Mouse (Mus musculus) small intestine, adult 2 months (tissue): ENCODE data around the gene Cables2. TPM values are rescaled to one million over a fixed set of nuclear protein-coding genes. Genes with fewer than 3 reads are reported as not detected.

Experiments used
- H3K27ac ChIP-seq: fragments of 200-500 bp; 2 replicates; pipeline ENCODE4 v1.5.1; 2012; ENCODE audit warnings: low read depth, low read length, control low read depth, inconsistent platforms; ENCODE audit not compliant: insufficient read depth
- H3K27me3 ChIP-seq: fragments of 200-500 bp; 2 replicates; pipeline ENCODE4 v1.6.1; 2012; ENCODE audit warnings: mild to moderate bottlenecking, moderate library complexity, low read length, inconsistent platforms; ENCODE audit not compliant: control insufficient read depth, insufficient read depth
- H3K36me3 ChIP-seq: fragments of 200-500 bp; 2 replicates; pipeline ENCODE4 v1.6.1; 2012; ENCODE audit warnings: mild to moderate bottlenecking, low read length, control low read depth, inconsistent platforms; ENCODE audit not compliant: control insufficient read depth, insufficient read depth
- H3K4me1 ChIP-seq: fragments of 200-500 bp; 2 replicates; pipeline ENCODE4 v1.6.1; 2012; ENCODE audit warnings: low read length, inconsistent platforms, mixed read lengths; ENCODE audit not compliant: control insufficient read depth, insufficient read depth, insufficient read length
- H3K4me3 ChIP-seq: fragments of 200-500 bp; 2 replicates; pipeline ENCODE4 v1.5.1; 2012; ENCODE audit warnings: low read depth, mild to moderate bottlenecking, control low read depth, inconsistent platforms, low read length, moderate library complexity
- CTCF ChIP-seq: fragments of 200-500 bp; IDR thresholded peaks from 2 replicates; pipeline ENCODE4 v1.5.1; 2012; ENCODE audit warnings: low read depth, mild to moderate bottlenecking, control low read depth, inconsistent platforms, low read length, moderate library complexity, mixed read lengths; ENCODE audit not compliant: insufficient replicate concordance, insufficient read length; ENCODE audit errors: extremely low read depth
- POLR2A ChIP-seq: fragments of 200-500 bp; IDR thresholded peaks from 2 replicates; pipeline ENCODE4 v1.6.1; 2012; ENCODE audit warnings: low read depth, mild to moderate bottlenecking, control low read depth, inconsistent platforms, low read length, moderate library complexity
- WGBS: fragments of 180-500 bp; shearing (Covaris S2); methylation state at CpG from one replicate; pipeline ENCODE4 v1.1.7; 2018; 5-methylcytosine and 5-hydroxymethylcytosine counted together
- polyA plus RNA-seq: library from polyadenylated mRNA; depleted of rRNA; stranded (reverse); fragments of >200 nt; gene quantifications from 2 replicates; pipeline ENCODE4 v1.2.3, GENCODE M21; 2012

Cables2 gene
- polyA plus RNA-seq, 1 experiment = 32.0 TPM

- Histone ChIP-seq H3K36me3 (no peaks in the 10 kb centered on the region), H3K27me3 (no peaks in the 10 kb centered on the region), H3K4me1 (peaks cover 2% of the 10 kb centered on the region; the same call in 1 of the 2 replicates), H3K27ac (no peak overlapping the region), H3K4me3 (no peak overlapping the region)
- no peak for TF ChIP-seq POLR2A
- no peak for TF ChIP-seq CTCF
- 72% methylated on average over 4 of the region's 4 CpGs for WGBS
Measured at GRCm38 (mm10) chr2:180243108-180243507, 30.2 kb downstream of the Cables2 start.

GRCm38 (mm10) chr2:180238591-180238990 is 34.7 kb downstream of the Cables2 start:
- Histone ChIP-seq H3K27ac (no peak overlapping the region), H3K4me1 (peaks cover 2% of the 10 kb centered on the region), H3K4me3 (no peak overlapping the region), H3K27me3 (no peaks in the 10 kb centered on the region), H3K36me3 (no peaks in the 10 kb centered on the region)
- TF ChIP-seq CTCF (no peak), POLR2A (no peak)
- WGBS = 58% methylated on average over 5 of the region's 5 CpGs

- no peak overlapping the region for H3K4me3 ChIP-seq
- peaks cover 2% of the 10 kb centered on the region for H3K4me1 ChIP-seq
- H3K27me3 ChIP-seq = no peaks in the 10 kb centered on the region
- no peaks in the 10 kb centered on the region for H3K36me3 ChIP-seq
- WGBS = 73% methylated on average over 7 of the region's 7 CpGs
- no peak overlapping the region for H3K27ac ChIP-seq
- no peak for TF ChIP-seq CTCF
- TF ChIP-seq POLR2A = no peak
Measured at GRCm38 (mm10) chr2:180237601-180238345, 35.5 kb downstream of the Cables2 start.

GRCm38 (mm10) chr2:180236930-180237329 is 36.4 kb downstream of the Cables2 start:
- Histone ChIP-seq H3K27me3 (no peaks in the 10 kb centered on the region), H3K36me3 (no peaks in the 10 kb centered on the region), H3K4me3 (no peak overlapping the region), H3K27ac (no peak overlapping the region), H3K4me1 (peaks cover 2% of the 10 kb centered on the region)
- no peak for TF ChIP-seq CTCF
- no peak for TF ChIP-seq POLR2A
- 49% methylated on average over 3 of the region's 3 CpGs for WGBS

GRCm38 (mm10) chr2:180236500-180236899 is 36.8 kb downstream of the Cables2 start:
- TF ChIP-seq CTCF (no peak), POLR2A (no peak)
- Histone ChIP-seq H3K27ac (no peak overlapping the region), H3K4me1 (peaks cover 2% of the 10 kb centered on the region), H3K36me3 (no peaks in the 10 kb centered on the region), H3K27me3 (no peaks in the 10 kb centered on the region), H3K4me3 (no peak overlapping the region)
- 45% methylated on average over 3 of the region's 3 CpGs for WGBS

GRCm38 (mm10) chr2:180235788-180236187 is 37.5 kb downstream of the Cables2 start:
- no peak overlapping the region for H3K27ac ChIP-seq
- TF ChIP-seq CTCF (no peak), POLR2A (no peak)
- 82% methylated on average over 4 of the region's 4 CpGs for WGBS

GRCm38 (mm10) chr2:180234980-180235379 is 38.3 kb downstream of the Cables2 start:
- no peak overlapping the region for H3K27ac ChIP-seq
- peaks cover 2% of the 10 kb centered on the region for H3K4me1 ChIP-seq
- WGBS = 47% methylated on average over 6 of the region's 6 CpGs
- TF ChIP-seq CTCF = no peak
- TF ChIP-seq POLR2A = no peak
- no peaks in the 10 kb centered on the region for H3K27me3 ChIP-seq
- H3K4me3 ChIP-seq = no peak overlapping the region
- H3K36me3 ChIP-seq = no peaks in the 10 kb centered on the region

More at GRCm38 (mm10) chr2:180235788-180236187, 37.5 kb downstream of the Cables2 start:
- Histone ChIP-seq H3K36me3 (no peaks in the 10 kb centered on the region), H3K27me3 (no peaks in the 10 kb centered on the region), H3K4me1 (peaks cover 2% of the 10 kb centered on the region), H3K4me3 (no peak overlapping the region)
